Mouse (Mus musculus): ENCODE measurements at regions not wholly inside any gene's neighbourhood (a gene's known extent, or its start where the extent isn't known, plus 50 kb on each side); places are given as distances from the start of the nearest gene placed in this dataset.

DNA sequence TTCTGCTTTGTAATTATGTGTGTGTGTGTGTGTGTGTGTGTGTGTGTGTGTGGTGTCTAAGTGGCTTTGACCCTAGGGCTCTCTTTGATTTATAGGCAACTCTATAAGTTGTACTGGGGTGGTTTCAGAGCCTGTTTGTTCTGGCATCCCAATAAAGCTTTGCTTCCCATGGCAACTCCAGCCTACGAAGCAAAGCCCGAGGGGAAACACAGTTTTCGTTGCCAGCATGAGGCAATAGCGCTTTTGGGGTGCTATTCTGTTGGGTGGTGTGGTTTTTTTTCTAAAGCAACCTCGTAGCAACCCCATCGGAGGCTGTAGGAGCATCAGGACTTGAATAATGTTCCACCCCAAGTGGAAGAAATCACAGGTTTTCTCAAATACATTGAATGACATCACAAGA lies 103.3 kb upstream of the Trp63 start:
- WGBS = 66% methylated on average over 6 of the region's 6 CpGs
- H3K4me2 ChIP-seq (replicated peaks; ENCODE audit: low read depth, low read length) = no peak overlapping the region
- no peak overlapping the region for H3K27ac ChIP-seq (ENCODE audit: low read length)

DNA sequence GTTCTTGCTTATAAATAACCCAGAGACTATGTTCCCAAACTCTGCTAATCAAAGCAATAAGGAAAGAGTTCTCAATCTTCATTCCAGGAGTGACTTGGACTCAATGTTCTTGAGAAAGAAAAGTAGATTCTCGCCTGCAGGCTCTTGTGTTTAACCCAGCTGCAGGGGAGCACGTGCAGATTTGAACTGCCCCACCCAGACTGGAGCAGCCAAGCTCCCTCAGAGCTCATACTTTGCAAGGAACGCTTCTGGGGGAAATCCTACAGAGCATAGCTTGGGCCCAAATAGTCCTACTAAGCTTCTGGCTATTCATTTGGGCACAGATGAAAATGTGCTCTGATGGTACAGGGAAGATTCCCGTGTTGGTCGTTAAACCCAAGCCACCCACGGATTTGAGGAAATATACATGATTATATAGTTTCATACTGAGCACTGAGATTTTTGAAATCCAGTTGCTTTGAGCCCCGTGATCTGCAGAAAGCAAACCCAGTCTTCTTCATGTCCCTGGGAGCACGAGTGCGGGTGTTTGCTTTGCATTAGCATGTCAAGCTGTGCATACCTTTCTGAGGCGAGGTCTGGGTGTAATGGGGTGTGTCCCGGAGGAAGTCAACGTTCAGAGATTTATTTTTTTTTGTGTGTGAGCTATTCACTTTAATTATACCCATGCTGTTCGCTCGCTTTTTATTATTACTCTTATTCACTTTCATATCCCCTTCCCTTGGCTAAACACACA lies 99.1 kb upstream of the Trp63 start:
- Histone ChIP-seq H3K27me3 (ENCODE audit: insufficient read depth, low read length) (no peaks in the 10 kb centered on the region), H3K9ac (replicated peaks; ENCODE audit: low read length) (no peak overlapping the region), H3K27ac (ENCODE audit: low read length) (no peak overlapping the region), H3K9me3 (ENCODE audit: low read length) (no peaks in the 10 kb centered on the region), H3K4me1 (ENCODE audit: insufficient read depth, low read length) (no peaks in the 10 kb centered on the region; the same call in 1 of the 2 replicates), H3K36me3 (ENCODE audit: insufficient read depth, low read length) (no peaks in the 10 kb centered on the region), H3K4me2 (replicated peaks; ENCODE audit: low read depth, low read length) (peak overlapping the region; percentile 30), H3K4me3 (ENCODE audit: low read length) (no peak overlapping the region)
- 44% methylated on average over 14 of the region's 14 CpGs for WGBS
- 0 out of 2 replicates have a peak, but pooled peaks have one; percentile 46 for ATAC-seq (ENCODE audit: low FRiP score, low TSS enrichment)

More for the DNA sequence above, 103.3 kb upstream of the Trp63 start:
- Histone ChIP-seq H3K27me3 (ENCODE audit: insufficient read depth, low read length) (no peaks in the 10 kb centered on the region), H3K4me3 (ENCODE audit: low read length) (no peak overlapping the region), H3K4me1 (ENCODE audit: insufficient read depth, low read length) (no peaks in the 10 kb centered on the region; the same call in 1 of the 2 replicates), H3K9ac (replicated peaks; ENCODE audit: low read length) (no peak overlapping the region), H3K9me3 (ENCODE audit: low read length) (no peaks in the 10 kb centered on the region), H3K36me3 (ENCODE audit: insufficient read depth, low read length) (no peaks in the 10 kb centered on the region)
- no peak for ATAC-seq (ENCODE audit: low FRiP score, low TSS enrichment)

- no peaks in the 10 kb centered on the region for H3K36me3 ChIP-seq (ENCODE audit: insufficient read depth, low read length)
- no peaks in the 10 kb centered on the region for H3K27me3 ChIP-seq (ENCODE audit: insufficient read depth, low read length)
- no peak overlapping the region for H3K27ac ChIP-seq (ENCODE audit: low read length)
- no peaks in the 10 kb centered on the region for H3K9me3 ChIP-seq (ENCODE audit: low read length)
- WGBS = 36% methylated on average over 7 of the region's 7 CpGs
- ATAC-seq (ENCODE audit: low FRiP score, low TSS enrichment) = no peak
- no peak overlapping the region for H3K9ac ChIP-seq (replicated peaks; ENCODE audit: low read length)
- peak overlapping the region; percentile 30 for H3K4me2 ChIP-seq (replicated peaks; ENCODE audit: low read depth, low read length)
- no peaks in the 10 kb centered on the region; the same call in 1 of the 2 replicates for H3K4me1 ChIP-seq (ENCODE audit: insufficient read depth, low read length)
- no peak overlapping the region for H3K4me3 ChIP-seq (ENCODE audit: low read length)
Measured at GRCm38 (mm10) chr16:25585070-25585454, 98.5 kb upstream of the Trp63 start.

GRCm38 (mm10) chr16:25585953-25586352 lies 97.6 kb upstream of the Trp63 start:
- no peak overlapping the region for H3K4me2 ChIP-seq (replicated peaks; ENCODE audit: low read depth, low read length)
- H3K4me1 ChIP-seq (ENCODE audit: insufficient read depth, low read length) = no peaks in the 10 kb centered on the region; the same call in 1 of the 2 replicates
- no peaks in the 10 kb centered on the region for H3K27me3 ChIP-seq (ENCODE audit: insufficient read depth, low read length)
- no peaks in the 10 kb centered on the region for H3K36me3 ChIP-seq (ENCODE audit: insufficient read depth, low read length)
- H3K27ac ChIP-seq (ENCODE audit: low read length) = no peak overlapping the region
- H3K4me3 ChIP-seq (ENCODE audit: low read length) = no peak overlapping the region
- H3K9me3 ChIP-seq (ENCODE audit: low read length) = no peaks in the 10 kb centered on the region
- WGBS = 90% methylated on average over 3 of the region's 3 CpGs
- no peak for ATAC-seq (ENCODE audit: low FRiP score, low TSS enrichment)
- H3K9ac ChIP-seq (replicated peaks; ENCODE audit: low read length) = no peak overlapping the region

GRCm38 (mm10) chr16:25587879-25588347 lies 95.7 kb upstream of the Trp63 start:
- Histone ChIP-seq H3K36me3 (ENCODE audit: insufficient read depth, low read length) (no peaks in the 10 kb centered on the region), H3K27me3 (ENCODE audit: insufficient read depth, low read length) (no peaks in the 10 kb centered on the region), H3K4me2 (replicated peaks; ENCODE audit: low read depth, low read length) (no peak overlapping the region), H3K9ac (replicated peaks; ENCODE audit: low read length) (no peak overlapping the region), H3K4me3 (ENCODE audit: low read length) (no peak overlapping the region), H3K9me3 (ENCODE audit: low read length) (no peaks in the 10 kb centered on the region), H3K27ac (ENCODE audit: low read length) (no peak overlapping the region), H3K4me1 (ENCODE audit: insufficient read depth, low read length) (no peaks in the 10 kb centered on the region; the same call in 1 of the 2 replicates)
- no peak for ATAC-seq (ENCODE audit: low FRiP score, low TSS enrichment)
- 81% methylated on average over 10 of the region's 10 CpGs for WGBS

DNA sequence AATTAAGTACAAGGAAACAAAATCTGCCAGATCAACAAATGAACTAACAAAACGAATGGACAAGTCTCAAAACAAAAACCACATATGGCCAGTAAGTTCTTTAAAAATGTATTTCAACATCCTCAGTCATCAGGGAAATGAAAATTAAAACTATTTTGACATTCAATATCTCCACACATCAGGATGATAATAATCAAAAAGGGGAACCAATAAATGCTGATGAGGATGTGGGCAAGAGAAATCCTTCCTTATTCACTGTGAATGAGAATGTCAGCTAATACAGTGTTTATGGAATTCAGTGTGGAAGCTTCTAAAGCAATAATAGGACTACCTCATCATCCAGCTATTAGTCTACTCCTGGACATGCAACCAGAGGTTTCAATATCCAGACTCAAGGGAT lies 86.1 kb upstream of the Trp63 start:
- no peak overlapping the region for H3K27ac ChIP-seq (ENCODE audit: low read length)
- H3K4me1 ChIP-seq (ENCODE audit: insufficient read depth, low read length) = no peaks in the 10 kb centered on the region
- H3K9ac ChIP-seq (replicated peaks; ENCODE audit: low read length) = no peak overlapping the region
- WGBS = 73% methylated on average over 1 of the region's 1 CpGs
- H3K4me3 ChIP-seq (ENCODE audit: low read length) = no peak overlapping the region
- no peak overlapping the region for H3K4me2 ChIP-seq (replicated peaks; ENCODE audit: low read depth, low read length)
- no peaks in the 10 kb centered on the region for H3K27me3 ChIP-seq (ENCODE audit: insufficient read depth, low read length)
- H3K9me3 ChIP-seq (ENCODE audit: low read length) = no peaks in the 10 kb centered on the region
- no peak for ATAC-seq (ENCODE audit: low FRiP score, low TSS enrichment)
- H3K36me3 ChIP-seq (ENCODE audit: insufficient read depth, low read length) = no peaks in the 10 kb centered on the region

DNA sequence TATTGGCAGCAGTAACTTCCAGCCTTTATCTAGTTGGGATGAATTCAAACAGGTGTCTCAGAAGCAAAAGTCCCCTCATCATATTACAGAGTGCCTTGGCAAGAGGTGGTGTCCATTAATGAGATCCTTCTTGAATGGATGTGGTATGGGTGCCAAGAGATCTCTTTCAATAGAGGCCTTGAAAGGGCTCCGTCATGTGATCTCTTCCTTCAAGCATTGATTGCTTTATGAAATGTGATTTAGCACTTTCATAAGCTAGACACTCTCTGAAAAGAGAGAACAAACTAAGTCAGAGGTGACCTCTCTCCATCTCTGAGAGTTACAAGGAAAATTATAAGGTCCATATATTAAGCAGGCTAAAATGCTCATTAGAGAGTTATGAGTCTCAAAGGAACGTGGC lies 80.4 kb upstream of the Trp63 start:
- Histone ChIP-seq H3K27me3 (ENCODE audit: insufficient read depth, low read length) (no peaks in the 10 kb centered on the region), H3K4me2 (replicated peaks; ENCODE audit: low read depth, low read length) (no peak overlapping the region), H3K9me3 (ENCODE audit: low read length) (no peaks in the 10 kb centered on the region), H3K4me1 (ENCODE audit: insufficient read depth, low read length) (no peaks in the 10 kb centered on the region), H3K36me3 (ENCODE audit: insufficient read depth, low read length) (no peaks in the 10 kb centered on the region), H3K27ac (ENCODE audit: low read length) (no peak overlapping the region), H3K4me3 (ENCODE audit: low read length) (no peak overlapping the region), H3K9ac (replicated peaks; ENCODE audit: low read length) (no peak overlapping the region)
- 81% methylated on average over 2 of the region's 2 CpGs for WGBS
- ATAC-seq (ENCODE audit: low FRiP score, low TSS enrichment) = no peak

DNA sequence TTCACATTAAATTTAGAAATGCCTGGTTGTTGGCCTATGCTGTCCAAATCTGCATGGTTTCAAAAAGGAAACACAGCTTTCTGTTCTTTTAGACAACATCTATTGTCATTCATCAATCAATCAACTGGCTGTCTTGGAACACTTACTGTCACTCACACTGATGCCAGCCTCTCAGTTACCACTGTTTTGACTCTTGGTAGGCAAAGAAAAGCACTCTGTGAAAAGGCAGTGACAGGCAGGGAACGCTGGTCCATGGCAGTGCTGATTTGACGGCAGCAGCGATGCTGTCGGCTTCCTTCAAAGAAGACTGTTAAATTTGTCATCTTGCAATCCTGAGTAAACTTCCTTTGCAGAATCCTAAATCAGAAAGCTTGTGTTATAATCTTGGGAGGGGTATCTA lies 68.3 kb upstream of the Trp63 start:
- no peak overlapping the region for H3K9ac ChIP-seq (replicated peaks; ENCODE audit: low read length)
- no peaks in the 10 kb centered on the region for H3K36me3 ChIP-seq (ENCODE audit: insufficient read depth, low read length)
- no peak overlapping the region for H3K27ac ChIP-seq (ENCODE audit: low read length)
- H3K4me3 ChIP-seq (ENCODE audit: low read length) = no peak overlapping the region
- ATAC-seq (ENCODE audit: low FRiP score, low TSS enrichment) = no peak
- H3K27me3 ChIP-seq (ENCODE audit: insufficient read depth, low read length) = no peaks in the 10 kb centered on the region
- H3K9me3 ChIP-seq (ENCODE audit: low read length) = no peaks in the 10 kb centered on the region
- no peak overlapping the region for H3K4me2 ChIP-seq (replicated peaks; ENCODE audit: low read depth, low read length)
- no peaks in the 10 kb centered on the region for H3K4me1 ChIP-seq (ENCODE audit: insufficient read depth, low read length)
- WGBS = 70% methylated on average over 4 of the region's 4 CpGs

DNA sequence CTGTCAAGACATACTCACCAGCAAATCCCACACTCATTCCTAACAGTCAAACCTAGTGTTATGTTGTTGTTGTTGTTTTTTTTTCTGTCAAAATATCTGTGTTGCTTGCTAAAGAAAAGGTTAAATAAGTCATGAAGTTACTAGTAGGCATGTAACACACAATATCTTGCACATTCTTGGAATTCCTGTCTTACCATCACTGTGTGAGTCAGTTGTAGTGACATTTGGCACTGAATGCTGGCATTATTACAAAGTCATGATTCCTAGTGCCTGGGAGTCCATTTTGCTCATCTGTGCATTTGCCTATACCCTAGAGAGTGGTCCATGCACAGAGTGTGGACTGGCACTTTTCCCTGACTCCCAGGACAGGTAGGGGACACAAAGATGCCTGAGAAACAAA lies 67.9 kb upstream of the Trp63 start:
- Histone ChIP-seq H3K27ac (ENCODE audit: low read length) (no peak overlapping the region), H3K9ac (replicated peaks; ENCODE audit: low read length) (no peak overlapping the region), H3K4me2 (replicated peaks; ENCODE audit: low read depth, low read length) (no peak overlapping the region), H3K4me1 (ENCODE audit: insufficient read depth, low read length) (no peaks in the 10 kb centered on the region), H3K27me3 (ENCODE audit: insufficient read depth, low read length) (no peaks in the 10 kb centered on the region), H3K4me3 (ENCODE audit: low read length) (no peak overlapping the region), H3K9me3 (ENCODE audit: low read length) (no peaks in the 10 kb centered on the region), H3K36me3 (ENCODE audit: insufficient read depth, low read length) (no peaks in the 10 kb centered on the region)
- ATAC-seq (ENCODE audit: low FRiP score, low TSS enrichment) = no peak

DNA sequence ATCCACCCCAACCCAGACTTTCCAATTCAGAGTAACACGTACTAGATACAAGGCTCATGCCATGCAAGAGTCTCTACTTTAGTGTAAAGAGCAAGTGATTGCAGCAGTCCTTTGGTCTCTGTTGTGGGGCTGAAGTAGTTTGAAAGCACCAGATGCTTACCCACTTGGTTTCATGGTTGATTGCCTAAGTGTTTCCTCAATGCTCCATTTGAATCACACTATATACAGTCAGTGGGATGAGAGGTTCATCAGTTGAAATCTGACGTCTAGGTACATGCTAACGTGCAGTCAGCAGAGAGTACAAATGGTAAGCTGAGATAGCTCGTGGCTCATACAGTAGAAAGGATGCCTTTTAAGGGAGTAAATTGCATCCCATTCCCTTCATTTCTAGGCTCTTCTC lies 64.7 kb upstream of the Trp63 start:
- H3K9ac ChIP-seq (replicated peaks; ENCODE audit: low read length) = no peak overlapping the region
- H3K4me2 ChIP-seq (replicated peaks; ENCODE audit: low read depth, low read length) = no peak overlapping the region
- H3K4me1 ChIP-seq (ENCODE audit: insufficient read depth, low read length) = no peaks in the 10 kb centered on the region
- 82% methylated on average over 4 of the region's 4 CpGs for WGBS
- no peak overlapping the region for H3K27ac ChIP-seq (ENCODE audit: low read length)
- no peaks in the 10 kb centered on the region for H3K27me3 ChIP-seq (ENCODE audit: insufficient read depth, low read length)
- no peaks in the 10 kb centered on the region for H3K9me3 ChIP-seq (ENCODE audit: low read length)
- H3K36me3 ChIP-seq (ENCODE audit: insufficient read depth, low read length) = no peaks in the 10 kb centered on the region
- H3K4me3 ChIP-seq (ENCODE audit: low read length) = no peak overlapping the region
- no peak for ATAC-seq (ENCODE audit: low FRiP score, low TSS enrichment)
